Mouse (Mus musculus) liver, embryonic 12.5 days (tissue): ENCODE data around the gene Hsf5. TPM values are rescaled to one million over a fixed set of nuclear protein-coding genes. Genes with fewer than 3 reads are reported as not detected.

ENCODE experiments used
- ATAC-seq: fragments of 200-750 bp; cut with Nextera tagmentation; 2 replicates; pipeline ENCODE4 v1.8.0; 2017; ENCODE audit warnings: moderate number of reproducible peaks, mild to moderate bottlenecking, moderate library complexity
- H3K27ac ChIP-seq: fragments of 300-500 bp; sonication (generic); 2 replicates; pipeline ENCODE4 v1.5.1; 2016; ENCODE audit warnings: mild to moderate bottlenecking
- H3K27me3 ChIP-seq: fragments of 300-500 bp; sonication (generic); replicated peaks from 2 replicates; pipeline ENCODE4 v1.6.1; 2016; ENCODE audit warnings: mild to moderate bottlenecking, moderate library complexity
- H3K36me3 ChIP-seq: fragments of 300-500 bp; sonication (generic); 2 replicates; pipeline ENCODE4 v1.6.1; 2016; ENCODE audit warnings: mild to moderate bottlenecking, moderate library complexity
- H3K4me1 ChIP-seq: fragments of 300-500 bp; sonication (generic); 2 replicates; pipeline ENCODE4 v1.6.1; 2016
- H3K4me2 ChIP-seq: fragments of 300-500 bp; sonication (generic); 2 replicates; pipeline ENCODE4 v1.6.1; 2016; ENCODE audit warnings: mild to moderate bottlenecking, moderate library complexity
- H3K4me3 ChIP-seq: fragments of 300-500 bp; sonication (generic); 2 replicates; pipeline ENCODE4 v1.5.1; 2016; ENCODE audit warnings: mild to moderate bottlenecking, moderate library complexity
- H3K9ac ChIP-seq: fragments of 300-500 bp; sonication (generic); 2 replicates; pipeline ENCODE4 v1.6.1; 2016; ENCODE audit warnings: mild to moderate bottlenecking, moderate library complexity
- H3K9me3 ChIP-seq: fragments of 300-500 bp; sonication (generic); replicated peaks from 2 replicates; pipeline ENCODE4 v1.6.1; 2016; ENCODE audit warnings: mild to moderate bottlenecking, moderate library complexity
- WGBS: fragments of 180-500 bp; shearing (Covaris S2); methylation state at CpG from one replicate; pipeline ENCODE4 v1.1.7; 2016; ENCODE audit not compliant: insufficient replicate concordance; 5-methylcytosine and 5-hydroxymethylcytosine counted together
- polyA plus RNA-seq: library from polyadenylated mRNA; unstranded; fragments of >200 nt; fragmentation: Nextera tagmentation; extraction: Ambion mirVana; gene quantifications from 2 replicates; pipeline ENCODE4 v1.2.1, GENCODE M21; 2016

The Hsf5 gene
- polyA plus RNA-seq, 1 experiment from 2014 or later: 0.02 TPM

DNA sequence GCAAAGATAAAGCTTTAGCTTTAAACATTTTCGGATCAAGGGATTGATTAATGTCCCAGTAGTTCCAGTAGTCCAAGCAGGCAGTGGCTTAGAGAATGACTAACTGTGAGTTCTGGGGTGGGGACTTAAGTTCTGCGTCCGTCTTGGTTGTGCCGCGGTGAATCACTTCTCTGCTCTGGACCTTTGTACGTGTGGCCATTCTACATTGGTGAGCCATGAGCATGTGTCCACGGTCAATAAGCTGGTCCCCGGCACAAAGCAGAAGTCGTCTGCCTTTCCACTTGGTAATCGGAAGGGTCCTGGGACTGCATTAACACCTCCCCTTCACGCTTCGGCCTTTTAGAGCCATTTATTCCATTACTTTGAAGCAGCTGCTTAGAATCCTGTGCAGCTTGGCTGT is 65.1 kb downstream of the Hsf5 start:
- H3K4me1 ChIP-seq: peaks cover 31% of the 10 kb centered on the region
- no peak for ATAC-seq
- no peak overlapping the region for H3K9ac ChIP-seq
- no peak overlapping the region for H3K27ac ChIP-seq
- H3K27me3 ChIP-seq: no peaks in the 10 kb centered on the region
- WGBS: 80% methylated on average over 12 of the region's 12 CpGs
- H3K36me3 ChIP-seq: no peaks in the 10 kb centered on the region
- no peak overlapping the region for H3K4me3 ChIP-seq
- H3K9me3 ChIP-seq: no peaks in the 10 kb centered on the region
- H3K4me2 ChIP-seq: no peak overlapping the region

DNA sequence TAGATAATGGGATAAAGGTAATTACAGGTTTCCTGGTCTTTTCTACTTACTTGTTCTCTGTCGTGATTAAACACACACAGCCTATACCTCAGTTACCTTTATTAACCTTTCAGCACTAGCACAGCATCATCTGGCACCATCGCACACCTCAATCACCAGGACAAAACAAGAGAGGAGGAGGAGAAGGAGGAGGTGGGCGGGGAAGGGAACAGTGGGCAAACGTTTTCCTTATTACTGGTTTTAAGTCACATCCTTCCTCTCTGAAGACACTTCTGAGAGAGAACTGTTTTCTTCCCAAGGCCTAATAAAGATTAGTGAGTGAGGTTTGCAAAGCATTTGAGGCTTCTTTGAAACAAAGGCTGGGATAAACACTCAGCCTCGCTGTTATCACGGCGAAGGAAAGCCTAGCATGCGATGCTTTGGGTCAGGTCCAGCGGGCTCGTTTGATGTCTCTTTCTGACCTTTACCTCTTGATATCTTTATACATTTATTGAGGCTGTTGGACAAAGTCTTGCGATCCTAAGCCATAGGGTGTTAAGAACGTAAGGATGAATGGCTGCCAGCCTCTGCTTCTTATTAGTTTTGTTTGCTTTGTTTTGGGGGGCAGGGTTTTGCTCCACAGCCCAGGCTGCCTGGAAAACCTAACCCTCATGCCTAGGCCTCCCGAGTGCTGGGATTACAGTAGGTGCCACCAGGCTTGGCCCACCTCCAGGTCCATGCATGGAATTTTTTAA is 66.0 kb downstream of the Hsf5 start:
- no peak overlapping the region for H3K27ac ChIP-seq
- peaks cover 40% of the 10 kb centered on the region for H3K4me1 ChIP-seq
- H3K36me3 ChIP-seq: no peaks in the 10 kb centered on the region
- ATAC-seq: no peak
- no peak overlapping the region for H3K9ac ChIP-seq
- no peaks in the 10 kb centered on the region for H3K9me3 ChIP-seq
- no peak overlapping the region for H3K4me2 ChIP-seq
- no peak overlapping the region for H3K4me3 ChIP-seq
- whole genome bisulfite sequencing: 53% methylated on average over 13 of the region's 13 CpGs
- no peaks in the 10 kb centered on the region for H3K27me3 ChIP-seq

DNA sequence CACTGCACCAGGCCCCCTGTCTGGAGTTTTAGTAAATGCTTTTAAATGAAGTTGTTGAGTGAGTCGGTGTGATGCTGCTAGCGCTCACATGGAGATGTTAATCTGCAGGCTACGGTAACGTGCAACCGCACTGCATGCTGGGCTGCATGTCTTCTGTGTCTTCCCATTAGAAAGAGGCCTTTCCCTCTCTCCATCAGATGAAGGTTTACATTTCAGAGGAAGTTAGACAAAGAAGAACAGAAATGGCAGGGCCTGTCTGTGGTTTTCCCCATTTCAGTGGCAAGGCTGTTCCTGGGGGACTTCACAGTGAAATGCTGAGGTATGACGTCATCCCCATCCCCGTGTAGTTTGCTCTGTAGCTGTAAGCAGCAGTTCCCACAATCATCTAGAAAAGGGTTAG is 69.4 kb downstream of the Hsf5 start:
- no peaks in the 10 kb centered on the region for H3K27me3 ChIP-seq
- H3K9me3 ChIP-seq: no peaks in the 10 kb centered on the region
- no peak overlapping the region for H3K4me3 ChIP-seq
- no peak overlapping the region for H3K27ac ChIP-seq
- no peak overlapping the region for H3K4me2 ChIP-seq
- ATAC-seq: no peak
- no peak overlapping the region for H3K9ac ChIP-seq
- WGBS: 44% methylated on average over 7 of the region's 7 CpGs
- H3K4me1 ChIP-seq: peaks cover 74% of the 10 kb centered on the region
- H3K36me3 ChIP-seq: no peaks in the 10 kb centered on the region

DNA sequence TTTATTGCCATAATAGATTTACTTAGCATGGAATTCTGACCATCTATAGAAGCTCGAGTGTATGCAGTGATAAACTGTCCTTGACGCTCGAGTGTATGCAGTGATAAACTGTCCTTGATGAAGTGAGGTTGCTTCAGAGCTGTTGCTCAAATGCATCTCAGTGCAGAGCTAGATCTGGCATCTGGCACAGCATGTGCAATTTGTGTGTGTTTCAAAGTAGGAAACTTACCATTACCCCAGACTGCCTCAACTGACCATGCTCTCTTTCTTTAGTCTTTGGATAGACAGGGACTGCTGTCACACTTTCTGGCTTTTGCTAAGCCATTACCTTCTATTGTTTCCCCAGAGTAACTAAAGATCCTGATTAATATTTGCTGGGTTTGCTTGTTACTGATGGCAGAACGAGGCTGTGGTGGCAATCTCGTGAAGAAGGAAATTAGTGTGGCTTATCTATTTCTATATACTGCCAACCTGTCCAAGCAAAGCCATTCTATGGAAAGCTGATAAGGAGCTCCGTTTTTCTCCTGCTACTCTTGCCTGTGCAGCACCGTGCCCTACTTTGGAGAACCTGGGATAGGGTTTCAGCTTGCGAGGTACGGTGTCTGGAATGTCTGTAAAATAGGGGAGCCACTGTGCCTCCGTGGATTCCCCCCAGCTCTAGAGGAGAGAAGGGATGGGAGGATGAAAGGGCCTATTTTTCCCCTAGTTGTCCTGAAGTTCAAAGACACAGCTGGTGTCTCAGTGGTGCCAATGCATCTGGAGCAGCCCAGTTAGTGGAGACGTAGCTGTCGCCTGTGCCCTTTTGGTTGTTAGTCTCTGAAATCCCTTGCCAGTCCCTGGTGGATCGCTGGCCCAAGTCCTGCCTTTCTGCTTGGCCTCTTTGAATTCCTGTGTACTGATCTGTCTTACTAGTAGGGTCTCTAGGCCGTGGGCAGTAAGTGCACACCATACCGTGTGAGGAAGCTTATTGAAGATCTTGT is 70.6 kb downstream of the Hsf5 start:
- no peaks in the 10 kb centered on the region for H3K9me3 ChIP-seq
- H3K9ac ChIP-seq: no peak overlapping the region
- H3K4me2 ChIP-seq: no peak overlapping the region
- no peaks in the 10 kb centered on the region for H3K36me3 ChIP-seq
- peaks cover 84% of the 10 kb centered on the region for H3K4me1 ChIP-seq
- H3K27ac ChIP-seq: no peak overlapping the region
- H3K27me3 ChIP-seq: no peaks in the 10 kb centered on the region
- no peak for ATAC-seq
- no peak overlapping the region for H3K4me3 ChIP-seq
- WGBS: 51% methylated on average over 15 of the region's 15 CpGs

DNA sequence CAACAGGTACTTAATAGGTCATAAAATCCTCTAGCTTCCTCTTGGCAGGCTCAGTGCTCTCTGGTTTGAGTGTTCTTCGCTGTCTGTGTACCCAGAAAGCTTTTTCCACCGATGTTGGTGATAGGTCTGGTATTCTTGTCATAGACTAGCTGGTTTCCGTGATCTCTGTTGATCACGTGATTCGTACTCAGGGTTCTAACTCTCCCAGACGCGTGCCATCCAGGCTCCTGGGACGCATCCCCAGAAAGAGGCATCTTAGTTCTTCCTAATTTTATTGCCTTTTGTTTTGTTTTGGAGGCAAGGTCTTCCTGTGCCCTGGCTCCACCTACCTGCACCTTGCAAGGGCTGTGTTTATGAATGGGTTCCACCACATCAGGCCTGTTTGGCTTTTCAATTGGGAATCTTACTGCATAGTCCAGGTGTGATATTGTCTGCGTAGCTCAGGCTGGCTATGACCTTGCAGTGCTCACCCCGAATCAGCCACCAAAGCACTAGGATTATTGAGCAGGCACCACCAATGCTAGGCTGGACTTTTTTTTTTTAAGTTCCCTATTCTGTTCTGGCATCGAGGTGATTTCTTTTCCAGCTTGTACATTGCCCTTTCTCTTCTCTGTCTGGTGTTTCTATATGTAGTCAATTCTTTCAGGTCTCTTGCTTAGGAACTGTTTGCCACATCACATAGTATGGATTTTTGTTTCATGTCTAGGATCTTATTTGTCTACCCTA is 71.7 kb downstream of the Hsf5 start:
- Histone ChIP-seq H3K4me3 (no peak overlapping the region), H3K27me3 (no peaks in the 10 kb centered on the region), H3K36me3 (no peaks in the 10 kb centered on the region), H3K27ac (peak overlapping the region; percentile 45; the same call in 1 of the 2 replicates), H3K9me3 (no peaks in the 10 kb centered on the region), H3K4me1 (peaks cover 77% of the 10 kb centered on the region), H3K9ac (0 out of 2 replicates have a peak overlapping the region, but pooled peaks have one; percentile 6), H3K4me2 (peak overlapping the region; percentile 26)
- no peak for ATAC-seq
- 75% methylated on average over 11 of the region's 11 CpGs for WGBS

DNA sequence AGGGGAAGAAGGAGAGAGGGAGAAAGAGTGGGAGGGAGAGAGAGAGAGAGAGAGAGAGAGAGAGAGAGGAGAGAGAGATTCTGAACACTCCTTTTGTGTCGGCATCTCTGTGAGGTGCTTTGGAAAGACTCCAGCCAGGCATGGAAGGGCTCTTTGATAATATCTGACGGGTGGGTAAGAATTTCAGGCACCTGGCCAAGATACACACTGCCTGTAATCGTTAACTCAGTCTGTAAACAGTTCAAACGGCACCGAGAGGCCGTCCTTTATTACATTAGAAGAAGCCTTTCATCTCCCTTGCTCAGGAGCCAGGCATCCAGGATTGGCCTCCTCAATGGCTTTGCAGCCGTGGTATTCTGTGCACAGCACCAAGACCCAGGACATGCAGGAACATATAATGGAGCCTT is 72.4 kb downstream of the Hsf5 start:
- H3K27me3 ChIP-seq: no peaks in the 10 kb centered on the region
- ATAC-seq: peak; percentile 41
- H3K4me1 ChIP-seq: peaks cover 77% of the 10 kb centered on the region
- H3K36me3 ChIP-seq: no peaks in the 10 kb centered on the region
- H3K9me3 ChIP-seq: no peaks in the 10 kb centered on the region
- H3K4me3 ChIP-seq: no peak overlapping the region
- H3K4me2 ChIP-seq: peak overlapping the region; percentile 54
- 0 out of 2 replicates have a peak overlapping the region, but pooled peaks have one; percentile 3 for H3K9ac ChIP-seq
- H3K27ac ChIP-seq: peak overlapping the region; percentile 50; the same call in 1 of the 2 replicates
- 50% methylated on average over 7 of the region's 7 CpGs for WGBS

DNA sequence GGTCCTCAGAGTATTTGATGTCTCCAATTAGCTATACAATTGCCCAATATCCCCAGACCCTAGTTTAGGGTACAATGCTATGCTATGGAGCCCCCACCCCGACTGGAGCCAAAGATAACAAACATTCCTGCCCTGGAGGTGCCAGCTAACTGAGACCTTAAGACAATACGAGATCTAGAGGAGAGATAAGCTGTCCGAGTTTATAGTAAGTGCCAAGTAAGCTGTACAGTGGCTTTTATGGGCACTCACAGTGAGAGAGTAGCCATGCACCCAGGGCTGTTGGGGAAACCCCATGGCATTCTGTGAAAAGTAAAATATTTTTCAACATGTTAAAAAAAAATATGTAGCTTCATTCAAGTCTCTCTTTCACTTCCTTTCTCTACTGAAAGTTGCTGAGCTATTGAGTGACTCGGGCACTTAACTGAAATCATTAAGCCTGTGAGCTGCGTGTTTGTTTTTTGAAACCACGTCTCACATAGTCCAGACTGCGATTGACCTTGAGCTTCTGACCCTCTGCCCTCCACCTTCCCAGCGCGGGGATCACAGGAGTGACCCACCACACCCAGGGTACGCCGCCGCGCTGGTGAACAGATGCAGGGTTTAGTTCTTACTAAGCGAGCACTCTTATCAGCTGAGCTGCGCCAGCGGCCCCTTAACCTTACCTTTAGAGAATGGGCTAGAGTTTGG is 73.2 kb downstream of the Hsf5 start:
- Histone ChIP-seq H3K4me2 (peak overlapping the region; percentile 54), H3K27me3 (no peaks in the 10 kb centered on the region), H3K9ac (peak overlapping the region; percentile 3; the same call in 1 of the 2 replicates), H3K4me3 (peak overlapping the region; percentile 24), H3K27ac (peak overlapping the region; percentile 50), H3K9me3 (no peaks in the 10 kb centered on the region), H3K4me1 (peaks cover 74% of the 10 kb centered on the region), H3K36me3 (no peaks in the 10 kb centered on the region)
- 41% methylated on average over 16 of the region's 16 CpGs for WGBS
- peak; percentile 59 for ATAC-seq

DNA sequence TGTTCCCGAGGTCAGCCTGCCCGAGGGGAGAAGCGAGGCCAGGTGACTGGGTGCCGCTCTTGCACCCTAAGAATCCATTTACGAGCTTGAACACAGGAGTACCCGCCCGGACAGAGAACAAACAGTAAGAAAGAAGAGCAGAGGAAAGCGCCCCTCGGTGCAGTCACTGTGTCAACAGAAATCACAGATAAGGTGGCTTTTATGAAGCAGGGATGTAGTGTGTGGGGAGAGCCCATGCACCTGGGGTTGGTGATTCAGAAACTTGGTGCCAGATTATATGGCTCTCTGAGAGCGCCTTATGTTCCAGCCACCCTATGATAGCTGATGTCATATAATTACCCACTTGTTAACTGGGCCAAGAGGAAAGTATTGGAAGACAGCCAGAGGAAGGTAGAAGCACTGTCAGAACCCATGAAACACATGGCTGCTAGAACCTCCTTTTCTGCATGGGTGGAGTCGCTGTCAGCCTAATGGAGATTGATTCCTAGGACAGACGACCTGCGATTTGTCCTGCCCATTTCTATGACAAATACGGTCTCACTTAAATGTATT is 80.2 kb downstream of the Hsf5 start:
- Histone ChIP-seq H3K4me2 (0 out of 2 replicates have a peak overlapping the region, but pooled peaks have one; percentile 1), H3K27me3 (no peaks in the 10 kb centered on the region), H3K4me3 (no peak overlapping the region), H3K4me1 (peaks cover 51% of the 10 kb centered on the region), H3K9ac (no peak overlapping the region), H3K9me3 (no peaks in the 10 kb centered on the region), H3K36me3 (no peaks in the 10 kb centered on the region), H3K27ac (no peak overlapping the region)
- 59% methylated on average over 14 of the region's 14 CpGs for WGBS
- ATAC-seq: no peak

DNA sequence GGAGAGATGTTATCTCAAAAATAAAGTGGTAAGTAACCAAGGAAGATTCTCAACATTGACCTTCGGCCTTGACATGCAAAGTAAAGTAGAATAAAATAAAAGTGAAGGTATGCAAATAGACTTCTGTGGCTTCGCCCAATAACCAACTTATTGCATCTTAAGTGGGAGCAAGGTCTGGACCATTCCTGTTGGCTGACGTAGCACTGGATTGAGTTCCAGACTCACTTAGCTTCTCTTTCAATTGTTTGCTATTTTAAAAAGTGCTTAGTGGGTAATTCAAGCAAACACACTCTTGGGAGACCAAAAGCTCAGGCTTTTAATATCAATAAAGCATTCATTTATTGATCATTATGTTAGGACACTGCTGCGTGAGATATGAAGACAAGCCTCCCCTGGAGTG is 81.2 kb downstream of the Hsf5 start:
- H3K36me3 ChIP-seq: no peaks in the 10 kb centered on the region
- H3K27ac ChIP-seq: no peak overlapping the region
- ATAC-seq: no peak
- H3K4me2 ChIP-seq: no peak overlapping the region
- no peak overlapping the region for H3K9ac ChIP-seq
- peaks cover 55% of the 10 kb centered on the region for H3K4me1 ChIP-seq
- no peaks in the 10 kb centered on the region for H3K9me3 ChIP-seq
- no peak overlapping the region for H3K4me3 ChIP-seq
- H3K27me3 ChIP-seq: no peaks in the 10 kb centered on the region
- 76% methylated on average over 4 of the region's 4 CpGs for WGBS

DNA sequence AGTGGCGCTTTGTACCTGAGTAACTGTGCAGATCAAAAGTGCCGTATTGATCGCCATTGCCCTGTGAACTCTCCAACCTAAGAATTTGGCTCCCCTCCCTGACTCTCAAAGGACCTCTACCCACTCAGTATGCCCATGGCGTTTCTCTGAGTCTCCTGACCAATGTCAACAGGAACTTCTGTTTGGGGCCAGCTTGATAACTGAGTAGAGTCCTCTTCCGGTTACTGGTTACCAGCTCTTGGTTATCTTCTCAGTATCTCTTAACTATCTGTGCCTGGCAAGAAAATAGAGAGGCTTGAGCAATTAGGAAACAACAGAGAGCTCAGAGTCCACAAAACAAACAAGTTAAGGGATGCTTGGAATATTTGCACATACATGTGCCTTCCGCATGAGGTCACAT is 84.1 kb downstream of the Hsf5 start:
- Histone ChIP-seq H3K9ac (no peak overlapping the region), H3K4me2 (peak overlapping the region; percentile 34), H3K27ac (peak overlapping the region; percentile 78)

More for the DNA sequence above, 84.1 kb downstream of the Hsf5 start:
- H3K4me1 ChIP-seq: peaks cover 84% of the 10 kb centered on the region
- no peaks in the 10 kb centered on the region for H3K9me3 ChIP-seq
- H3K4me3 ChIP-seq: no peak overlapping the region
- H3K27me3 ChIP-seq: no peaks in the 10 kb centered on the region
- ATAC-seq: no peak
- H3K36me3 ChIP-seq: peaks cover 2% of the 10 kb centered on the region; the same call in 1 of the 2 replicates
- 48% methylated on average over 6 of the region's 6 CpGs for WGBS
